Mouse (Mus musculus): ENCODE measurements around the gene Kiz. TPM values are rescaled to one million over a fixed set of nuclear protein-coding genes. Genes with fewer than 3 reads are reported as not detected.

Kiz gene
- 413 TPM for polyA plus RNA-seq (2014; fragmentation: Illumina TruSeq; extraction: RNeasy Lipid Tissue Mini Kit (QIAGEN cat#74804); ENCODE audit: low read depth, low replicate concordance)

DNA sequence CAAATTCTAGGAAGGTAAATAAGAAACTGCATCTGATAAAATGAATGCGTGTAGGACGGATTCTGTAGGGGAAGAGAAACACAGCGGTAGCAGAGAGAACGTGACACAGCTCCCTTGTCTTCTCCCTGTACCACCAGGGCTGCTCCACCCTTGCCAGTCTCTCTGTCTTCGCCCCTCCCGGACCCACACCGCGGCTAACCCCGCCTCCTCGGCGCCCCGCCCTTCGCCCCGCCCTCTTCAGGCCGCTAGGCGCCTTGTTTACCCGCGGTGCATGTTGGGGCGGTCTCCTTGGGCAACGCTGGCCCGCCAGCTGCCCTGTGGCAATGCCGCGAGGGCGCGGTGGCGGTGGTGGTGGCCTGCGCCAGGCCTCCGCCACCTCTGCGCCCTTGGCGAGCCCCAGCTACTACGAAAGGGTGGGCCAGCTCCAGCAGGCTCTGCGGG is at the start of gene Kiz:
Kiz (plus strand) TSS at position 266 of the 441 bp plus-strand sequence.

GRCm38 (mm10) chr2:147012623-147013184 is 157.0 kb downstream of the Kiz start, which contains the start of gene Xrn2:
Xrn2 (plus strand) TSS chr2:147012996.

Other genes starting within 250 kb of the Kiz start
- gene Xrn2, start 157.1 kb downstream of the Kiz start, polyA plus RNA-seq (2014; fragmentation: Illumina TruSeq; extraction: RNeasy Lipid Tissue Mini Kit (QIAGEN cat#74804); ENCODE audit: low read depth, low replicate concordance) = 144 TPM
- 4.6 TPM for gene Nkx2-4, start 229.6 kb downstream of the Kiz start, polyA plus RNA-seq (2014; fragmentation: Illumina TruSeq; extraction: RNeasy Lipid Tissue Mini Kit (QIAGEN cat#74804); ENCODE audit: low read depth, low replicate concordance)

All from testis, adult 10 weeks (tissue).